Mouse (Mus musculus): ENCODE data around the gene Tmem266.

DNA sequence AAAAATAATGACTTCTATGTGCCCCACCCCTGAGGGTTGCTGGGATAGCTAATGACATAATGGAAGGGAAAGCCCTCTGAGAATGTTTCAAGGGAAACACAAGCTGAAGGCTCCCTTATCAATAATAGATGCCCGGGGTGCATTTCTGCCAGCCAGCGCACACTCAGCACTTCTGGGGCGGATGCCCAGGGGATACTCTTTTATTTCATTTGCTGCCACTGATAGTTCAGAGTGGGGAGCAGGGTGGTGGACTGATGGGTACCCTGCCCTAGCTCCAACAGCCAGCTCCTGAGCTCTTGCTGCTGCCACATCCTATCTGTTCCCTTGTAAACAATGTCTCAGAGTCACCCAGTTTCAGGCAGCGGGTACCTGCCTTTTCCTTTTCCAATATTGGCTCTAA, 120.8 kb downstream of the Tmem266 start:
- TF ChIP-seq CTCF (IDR thresholded peaks at IDR 0.05; ENCODE audit: low read depth, low read length) (no peak), POLR2A (IDR thresholded peaks at IDR 0.05; ENCODE audit: extremely low read depth, insufficient read depth, low read length) (no peak)
